Mouse (Mus musculus): ENCODE data around the gene Stambpl1. TPM values are rescaled to one million over a fixed set of nuclear protein-coding genes. Genes with fewer than 3 reads are reported as not detected.

The Stambpl1 gene
- polyA plus RNA-seq, 2 experiments from 2014 or later: 85.1 to 89.6 TPM

- no peak for ATAC-seq
Observed at GRCm38 (mm10) chr19:34284826-34285225, 92.8 kb downstream of the Stambpl1 start.

- peak; percentile 40 for ATAC-seq
Observed at GRCm38 (mm10) chr19:34287221-34287620, 95.2 kb downstream of the Stambpl1 start.

- peak; percentile 41 for ATAC-seq
Observed at GRCm38 (mm10) chr19:34287656-34288415, 95.8 kb downstream of the Stambpl1 start.

DNA sequence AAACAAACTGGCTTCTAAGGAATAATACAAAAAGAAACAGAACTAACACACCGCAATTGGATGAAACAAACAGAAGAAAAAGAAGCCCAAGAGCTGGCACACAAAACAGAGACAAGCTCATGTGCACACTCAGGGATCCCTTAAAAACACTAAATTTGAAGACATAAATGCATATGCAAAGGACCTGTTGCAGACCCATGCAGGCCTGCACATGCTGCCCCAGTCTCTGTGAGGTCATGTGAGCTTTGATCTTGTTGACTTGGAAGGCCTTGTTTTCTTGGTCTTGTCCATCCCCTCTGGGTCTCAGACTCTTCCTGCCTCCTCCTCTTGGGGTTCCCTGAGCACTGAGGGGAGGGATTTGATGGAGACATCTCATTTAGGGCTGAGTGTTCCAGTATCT lies 96.7 kb downstream of the Stambpl1 start:
- ATAC-seq: no peak

Other genes starting within 250 kb of the Stambpl1 start
- gene Lipf, start 231.0 kb upstream of the Stambpl1 start, polyA plus RNA-seq (2017; shearing (Covaris generic)): not detected
- not detected for gene Lipk, start 183.9 kb upstream of the Stambpl1 start, polyA plus RNA-seq (2017; shearing (Covaris generic))
- gene Lipn, start 124.9 kb upstream of the Stambpl1 start, polyA plus RNA-seq (2017; shearing (Covaris generic)): not detected
- gene Lipm, start 91.3 kb upstream of the Stambpl1 start, polyA plus RNA-seq (2017; shearing (Covaris generic)): not detected
- not detected for gene Ankrd22, start 26.2 kb upstream of the Stambpl1 start, polyA plus RNA-seq (2017; shearing (Covaris generic))
- under 1 TPM in 1 of 2 experiments, not detected in 1; 0.32 TPM for gene Acta2, start 63.4 kb downstream of the Stambpl1 start, polyA plus RNA-seq (2017; shearing (Covaris generic))
- 100 to 1,000 TPM; 110 to 143 TPM for gene Fas, start 98.4 kb downstream of the Stambpl1 start, polyA plus RNA-seq (2017; shearing (Covaris generic))

Measured in activated CD4-positive, CD25-positive, alpha-beta regulatory T cell, adult 4 months (primary cell).